Mouse (Mus musculus) megakaryocyte-erythroid progenitor cell, adult 5-6 weeks (primary cell): ENCODE results near the gene Olfr1112. TPM values are rescaled to one million over a fixed set of nuclear protein-coding genes. Genes with fewer than 3 reads are reported as not detected.
"Not testable (repeated sequence)": the region's sequence is repeated elsewhere in the genome, so short reads cannot be mapped to it uniquely, and the experiment has no call there.

Experiments
- ATAC-seq: replicated peaks from 2 replicates; pipeline ENCODE4 v1.8.0; 2016; ENCODE audit warnings: mild to moderate bottlenecking, inconsistent platforms; ENCODE audit not compliant: severe bottlenecking, poor library complexity, low FRiP score, low TSS enrichment
- total RNA-seq, 2 experiments: library from RNA; stranded (forward) in 1 of 2; stranded (reverse) in 1 of 2; fragments of 200-1000, 215-1000 nt in 1 of 2; fragments of >200 nt in 1 of 2; fragmentation: Nextera tagmentation in 1 of 2; gene quantifications; 2 replicates each; pipeline ENCODE4 v1.2.3; 2014 to 2017

Olfr1112 gene
- total RNA-seq (2014; fragmentation: Nextera tagmentation) (not detected in 2 replicates), total RNA-seq (2017) (not detected in 2 replicates)

- ATAC-seq: no peak
Observed at GRCm38 (mm10) chr2:87187498-87187897, at the start of gene Olfr1112. Gene Olfr1112, plus strand, starts transcription at chr2:87187798.

DNA sequence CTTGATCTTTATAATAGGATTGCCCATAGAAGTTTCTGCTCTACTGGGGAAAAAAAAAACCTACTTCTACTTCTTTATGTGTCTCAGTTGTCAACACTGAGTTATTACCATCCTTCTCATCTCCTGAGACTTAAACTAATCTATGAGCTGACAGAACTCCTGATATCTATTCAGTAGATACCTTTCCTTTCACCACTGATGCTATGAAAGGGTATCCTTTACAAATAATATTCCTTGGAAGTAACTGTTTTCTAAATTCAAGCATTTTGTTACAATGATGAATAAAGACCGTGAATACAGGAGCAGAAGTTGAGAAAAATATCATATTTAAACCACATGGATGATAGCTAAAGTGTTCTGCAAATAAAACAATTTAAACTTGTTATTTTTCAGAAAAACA, 47.4 kb upstream of the Olfr1112 start, which contains the start of gene Olfr1110:
TSS of gene Olfr1110 (minus strand) at position 101 of the 400 bp plus-strand sequence.
- no peak for ATAC-seq

- no peak for ATAC-seq
Observed at GRCm38 (mm10) chr2:87152524-87152923, 35.1 kb upstream of the Olfr1112 start, which contains the start of gene Olfr1111. Gene Olfr1111, minus strand, starts transcription at chr2:87152624.

DNA sequence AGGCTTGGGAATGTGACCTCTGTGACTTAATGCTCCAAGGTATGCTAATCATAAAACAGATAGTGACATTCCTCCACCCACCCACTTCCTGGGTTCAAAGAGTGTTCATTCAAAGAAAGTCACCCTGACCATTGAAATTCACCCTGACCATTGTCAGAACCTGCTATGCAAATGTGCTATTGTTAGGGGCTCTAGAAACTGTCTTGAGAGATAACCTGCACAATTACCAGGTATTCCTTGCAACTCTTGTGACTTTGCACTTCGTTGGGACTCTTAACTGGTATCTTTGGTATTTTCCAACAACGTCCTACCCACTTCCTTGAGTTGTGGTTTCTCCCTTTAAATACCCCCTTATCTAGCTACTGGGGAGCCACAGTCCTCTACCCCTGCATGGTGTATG, 19.9 kb upstream of the Olfr1112 start:
- not testable (repeated sequence) for ATAC-seq

GRCm38 (mm10) chr2:87208670-87209069, 21.1 kb downstream of the Olfr1112 start, which contains the start of gene Olfr1113:
Gene Olfr1113, plus strand, starts transcription at chr2:87208970.
- no peak for ATAC-seq

Other genes with a start within 250 kb of the Olfr1112 start
- not detected in 2 replicates for gene Olfr1099, start 227.1 kb upstream of the Olfr1112 start, total RNA-seq (2014; fragmentation: Nextera tagmentation)
- not detected in 2 replicates for gene Olfr1099, start 227.1 kb upstream of the Olfr1112 start, total RNA-seq (2017)
- not detected in 2 replicates for gene Olfr1100, start 207.8 kb upstream of the Olfr1112 start, total RNA-seq (2014; fragmentation: Nextera tagmentation)
- not detected in 2 replicates for gene Olfr1100, start 207.8 kb upstream of the Olfr1112 start, total RNA-seq (2017)
- gene Olfr1101, start 196.6 kb upstream of the Olfr1112 start, total RNA-seq (2014; fragmentation: Nextera tagmentation): not detected in 2 replicates
- not detected in 2 replicates for gene Olfr1101, start 196.6 kb upstream of the Olfr1112 start, total RNA-seq (2017)
- gene Olfr1102, start 189.4 kb upstream of the Olfr1112 start, total RNA-seq (2014; fragmentation: Nextera tagmentation): not detected in 2 replicates
- not detected in 2 replicates for gene Olfr1102, start 189.4 kb upstream of the Olfr1112 start, total RNA-seq (2017)
- not detected in 2 replicates for gene Olfr1104, start 160.7 kb upstream of the Olfr1112 start, total RNA-seq (2014; fragmentation: Nextera tagmentation)
- not detected in 2 replicates for gene Olfr1104, start 160.7 kb upstream of the Olfr1112 start, total RNA-seq (2017)
- not detected in 2 replicates for gene Olfr1105, start 151.3 kb upstream of the Olfr1112 start, total RNA-seq (2014; fragmentation: Nextera tagmentation)
- not detected in 2 replicates for gene Olfr1105, start 151.3 kb upstream of the Olfr1112 start, total RNA-seq (2017)
- gene Olfr1106, start 135.5 kb upstream of the Olfr1112 start, total RNA-seq (2014; fragmentation: Nextera tagmentation): not detected in 2 replicates
- not detected in 2 replicates for gene Olfr1106, start 135.5 kb upstream of the Olfr1112 start, total RNA-seq (2017)
- not detected in 2 replicates for gene Olfr1107, start 112.0 kb upstream of the Olfr1112 start, total RNA-seq (2014; fragmentation: Nextera tagmentation)
- gene Olfr1107, start 112.0 kb upstream of the Olfr1112 start, total RNA-seq (2017): not detected in 2 replicates
- not detected in 2 replicates for gene Olfr1109, start 91.8 kb upstream of the Olfr1112 start, total RNA-seq (2014; fragmentation: Nextera tagmentation)
- not detected in 2 replicates for gene Olfr1109, start 91.8 kb upstream of the Olfr1112 start, total RNA-seq (2017)
- not detected in 2 replicates for gene Olfr259, start 73.2 kb upstream of the Olfr1112 start, total RNA-seq (2014; fragmentation: Nextera tagmentation)
- not detected in 2 replicates for gene Olfr259, start 73.2 kb upstream of the Olfr1112 start, total RNA-seq (2017)
- not detected in 2 replicates for gene Olfr1110, start 47.5 kb upstream of the Olfr1112 start, total RNA-seq (2014; fragmentation: Nextera tagmentation)
- not detected in 2 replicates for gene Olfr1110, start 47.5 kb upstream of the Olfr1112 start, total RNA-seq (2017)
- gene Olfr1111, start 35.2 kb upstream of the Olfr1112 start, total RNA-seq (2014; fragmentation: Nextera tagmentation): not detected in 2 replicates
- gene Olfr1111, start 35.2 kb upstream of the Olfr1112 start, total RNA-seq (2017): not detected in 2 replicates
- not detected in 2 replicates for gene Olfr1113, start 21.2 kb downstream of the Olfr1112 start, total RNA-seq (2014; fragmentation: Nextera tagmentation)
- gene Olfr1113, start 21.2 kb downstream of the Olfr1112 start, total RNA-seq (2017): not detected in 2 replicates
- gene Olfr1115, start 60.2 kb downstream of the Olfr1112 start, total RNA-seq (2014; fragmentation: Nextera tagmentation): not detected in 2 replicates
- not detected in 2 replicates for gene Olfr1115, start 60.2 kb downstream of the Olfr1112 start, total RNA-seq (2017)
- gene Olfr1116, start 79.7 kb downstream of the Olfr1112 start, total RNA-seq (2014; fragmentation: Nextera tagmentation): not detected in 2 replicates
- gene Olfr1116, start 79.7 kb downstream of the Olfr1112 start, total RNA-seq (2017): not detected in 2 replicates
- not detected in 2 replicates for gene Olfr1118, start 119.8 kb downstream of the Olfr1112 start, total RNA-seq (2014; fragmentation: Nextera tagmentation)
- not detected in 2 replicates for gene Olfr1118, start 119.8 kb downstream of the Olfr1112 start, total RNA-seq (2017)
- not detected in 2 replicates for gene Olfr1120, start 167.0 kb downstream of the Olfr1112 start, total RNA-seq (2014; fragmentation: Nextera tagmentation)
- gene Olfr1120, start 167.0 kb downstream of the Olfr1112 start, total RNA-seq (2017): not detected in 2 replicates
- gene Olfr1121, start 182.1 kb downstream of the Olfr1112 start, total RNA-seq (2014; fragmentation: Nextera tagmentation): not detected in 2 replicates
- gene Olfr1121, start 182.1 kb downstream of the Olfr1112 start, total RNA-seq (2017): not detected in 2 replicates
- not detected in 2 replicates for gene Olfr1122, start 198.1 kb downstream of the Olfr1112 start, total RNA-seq (2014; fragmentation: Nextera tagmentation)
- gene Olfr1122, start 198.1 kb downstream of the Olfr1112 start, total RNA-seq (2017): not detected in 2 replicates
- not detected in 2 replicates for gene Olfr1123, start 228.8 kb downstream of the Olfr1112 start, total RNA-seq (2014; fragmentation: Nextera tagmentation)
- not detected in 2 replicates for gene Olfr1123, start 228.8 kb downstream of the Olfr1112 start, total RNA-seq (2017)
- gene Olfr1124, start 242.5 kb downstream of the Olfr1112 start, total RNA-seq (2014; fragmentation: Nextera tagmentation): not detected in 2 replicates
- gene Olfr1124, start 242.5 kb downstream of the Olfr1112 start, total RNA-seq (2017): not detected in 2 replicates